Mouse (Mus musculus): ENCODE results near the gene Gzmd.

DNA sequence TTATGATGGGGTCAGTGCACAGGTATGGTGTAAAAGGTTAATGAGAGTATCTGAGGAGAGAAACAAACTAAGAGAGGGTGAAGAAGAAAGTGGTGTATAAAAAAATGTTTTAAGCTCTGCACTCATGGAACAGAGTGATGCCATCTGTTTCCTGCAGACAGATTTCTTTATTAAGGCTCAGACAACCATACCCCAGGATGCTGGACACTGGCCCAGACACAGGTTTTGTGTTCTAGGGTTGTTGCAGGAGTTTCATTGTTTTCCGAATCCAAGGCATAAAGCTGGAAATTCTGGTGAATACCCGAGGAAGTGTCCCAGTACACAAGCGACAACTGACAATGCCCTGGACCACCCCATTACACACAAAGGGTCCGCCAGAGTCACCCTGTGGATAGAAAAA lies 50.4 kb downstream of the Gzmd start:
- no peak for TF ChIP-seq POLR2AphosphoS2 (IDR thresholded peaks at IDR 0.05; ENCODE audit: low read length)
- no peak for TF ChIP-seq CTCF (IDR thresholded peaks at IDR 0.05 in 2 of 3, conservative IDR thresholded peaks at IDR 0.05 in 1 of 3; ENCODE audit: control insufficient read depth in 1 of 3, insufficient read depth in 1 of 3, low read depth in 2 of 3, low read length in 3 of 3, poor library complexity in 1 of 3, severe bottlenecking in 1 of 3)
- no peak for TF ChIP-seq ZKSCAN1 (IDR thresholded peaks at IDR 0.05; ENCODE audit: low read depth, low read length)
- TF ChIP-seq USF2 (IDR thresholded peaks at IDR 0.05; ENCODE audit: borderline replicate concordance in 1 of 2, insufficient read depth in 1 of 2, low read depth in 1 of 2, low read length in 2 of 2) = no peak
- no peak for TF ChIP-seq POLR2A (IDR thresholded peaks at IDR 0.05; ENCODE audit: control insufficient read depth in 1 of 2, insufficient read depth in 1 of 2, low read depth in 1 of 2, low read length in 2 of 2, poor library complexity in 1 of 2)
- TF ChIP-seq RCOR1 (IDR thresholded peaks at IDR 0.05; ENCODE audit: low read depth, low read length) = no peak
- TF ChIP-seq MAFK (IDR thresholded peaks at IDR 0.05; ENCODE audit: borderline replicate concordance, low read depth, low read length) = no peak
- TF ChIP-seq KAT2A (conservative IDR thresholded peaks at IDR 0.05; ENCODE audit: low read depth, low read length) = no peak

Data from MEL (cell line).